Comparison of ENCODE assay signal across 8 mouse cellular contexts in the genomic region with DNA sequence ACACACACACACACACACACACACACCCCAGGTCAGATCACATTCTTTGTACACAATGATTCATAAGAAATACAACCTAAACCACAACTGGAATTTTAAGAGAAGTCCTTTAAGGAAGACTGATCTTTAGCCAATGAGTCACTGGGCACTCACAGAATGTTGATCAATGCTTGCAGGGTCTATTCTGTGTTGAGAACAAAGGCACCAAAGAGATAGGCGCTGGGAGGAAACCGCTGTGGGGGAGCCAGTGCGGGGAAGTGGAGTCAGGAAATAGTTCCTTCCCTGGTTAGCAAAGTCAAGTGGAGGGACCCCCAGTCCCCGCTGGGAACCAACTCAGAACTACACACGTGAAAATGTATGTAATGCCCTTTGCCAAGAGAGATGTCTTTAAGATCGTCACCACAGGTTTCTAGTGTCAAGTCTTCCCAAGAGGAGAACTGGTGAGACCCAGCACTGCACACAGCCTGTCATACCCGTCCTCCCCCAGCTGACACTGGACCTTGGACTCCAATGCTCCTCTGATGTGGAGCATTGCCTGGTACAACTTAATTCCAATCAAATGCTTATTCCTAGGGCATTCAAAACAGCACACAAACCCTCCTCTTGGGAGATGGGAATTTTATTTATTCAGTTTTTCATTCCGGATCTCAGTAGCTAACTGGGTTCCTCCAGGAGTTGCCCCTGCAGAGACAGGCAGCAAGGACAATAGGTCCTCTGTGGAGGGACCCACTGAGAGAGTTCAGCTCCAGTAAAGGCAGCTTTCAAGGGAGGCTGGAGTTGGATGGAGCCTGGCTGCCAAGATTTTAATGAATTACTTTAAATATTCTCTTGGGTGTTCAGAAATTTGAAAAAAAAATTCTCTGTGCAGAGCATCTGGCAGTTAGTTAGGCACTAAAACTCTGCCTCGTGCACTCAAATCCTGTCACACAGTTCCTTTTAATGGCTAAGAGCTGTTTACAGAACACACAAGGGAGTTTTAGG. TPM values are rescaled to one million over a fixed set of nuclear protein-coding genes. Genes with fewer than 3 reads are reported as not detected.
A peak's percentile ranks its signal among the peaks of the same experiment; 100 is the strongest.
DNase-seq lines count a peak whose midpoint lies in the region; ATAC-seq lines count a peak whose summit lies in the region.

No protein-coding gene starts in this region.

- ATAC-seq in hindbrain, embryonic 16.5 days: peak; percentile 79
- no peak for ATAC-seq in neural tube, embryonic 11.5 days (ENCODE audit: insufficient read depth, low FRiP score, low TSS enrichment)

- H3K4me3 ChIP-seq in embryonic facial prominence, embryonic 10.5 days: no peak overlapping the region
- no peak overlapping the region for H3K4me3 ChIP-seq in hindbrain, embryonic 16.5 days (ENCODE audit: low read length)
- H3K4me3 ChIP-seq in neural tube, embryonic 11.5 days (ENCODE audit: low read depth, low read length): no peak overlapping the region

- peak overlapping the region; percentile 67 for H3K27ac ChIP-seq in embryonic facial prominence, embryonic 10.5 days (replicated peaks)
- H3K27ac ChIP-seq in hindbrain, embryonic 16.5 days (ENCODE audit: low read depth, low read length): peak overlapping the region; percentile 26
- no peak overlapping the region for H3K27ac ChIP-seq in neural tube, embryonic 11.5 days (ENCODE audit: low read depth, low read length)

- peak; percentile 12 to 21 for DNase-seq in left cerebral cortex, postnatal 14 days (ENCODE audit: low spot score in 2 of 2)
- no peak for DNase-seq in left cerebral cortex, adult 11 months (ENCODE audit: low spot score)
- peak; percentile 25 for DNase-seq in embryonic facial prominence, embryonic 10.5 days (ENCODE audit: low spot score)
- DNase-seq in neural tube, embryonic 11.5 days (ENCODE audit: low spot score): peak; percentile 22
- DNase-seq in cerebellum, adult 18-20 months: no peak
- no peak for DNase-seq in cerebellum, adult 9-10 months
- DNase-seq in yolk sac, embryonic 10.5 days (ENCODE audit: low spot score): no peak

- 20% methylated on average over 9 of the region's 9 CpGs for WGBS in embryonic facial prominence, embryonic 10.5 days
- 15% methylated on average over 9 of the region's 9 CpGs for WGBS in hindbrain, embryonic 16.5 days
- 26% methylated on average over 9 of the region's 9 CpGs for WGBS in neural tube, embryonic 11.5 days

- intact Hi-C loops in left cerebral cortex, postnatal 14 days (cut with DNase I): loop anchor here (5.0 kb wide), 1 partner anchor 118 kb away; a partner anchor contains a TSS

- no peaks in the 10 kb centered on the region for H3K36me3 ChIP-seq in embryonic facial prominence, embryonic 10.5 days (replicated peaks)
- H3K36me3 ChIP-seq in hindbrain, embryonic 16.5 days (ENCODE audit: control insufficient read depth, insufficient read depth, low read length): no peaks in the 10 kb centered on the region
- H3K36me3 ChIP-seq in neural tube, embryonic 11.5 days (ENCODE audit: control insufficient read depth, insufficient read depth, low read length): no peaks in the 10 kb centered on the region

- no peaks in the 10 kb centered on the region for H3K9me3 ChIP-seq in embryonic facial prominence, embryonic 10.5 days
- peaks cover 7% of the 10 kb centered on the region for H3K9me3 ChIP-seq in hindbrain, embryonic 16.5 days (ENCODE audit: control insufficient read depth, low read length)
- H3K9me3 ChIP-seq in neural tube, embryonic 11.5 days (ENCODE audit: control insufficient read depth, low read length): no peaks in the 10 kb centered on the region

- H3K9ac ChIP-seq in hindbrain, embryonic 16.5 days (ENCODE audit: low read depth, low read length): no peak overlapping the region
- H3K9ac ChIP-seq in neural tube, embryonic 11.5 days (ENCODE audit: low read length): no peak overlapping the region

- peaks cover 14% of the 10 kb centered on the region for H3K4me1 ChIP-seq in embryonic facial prominence, embryonic 10.5 days
- H3K4me1 ChIP-seq in hindbrain, embryonic 16.5 days (ENCODE audit: control insufficient read depth, insufficient read depth, low read depth, low read length): peaks cover 26% of the 10 kb centered on the region
- no peaks in the 10 kb centered on the region; the same call in 1 of the 2 replicates for H3K4me1 ChIP-seq in neural tube, embryonic 11.5 days (ENCODE audit: control insufficient read depth, insufficient read depth, low read length)

- H3K4me2 ChIP-seq in hindbrain, embryonic 16.5 days (ENCODE audit: low read length): 0 out of 2 replicates have a peak overlapping the region, but pooled peaks have one; percentile 0
- H3K4me2 ChIP-seq in neural tube, embryonic 11.5 days (ENCODE audit: low read depth): no peak overlapping the region

- no peaks in the 10 kb centered on the region for H3K27me3 ChIP-seq in embryonic facial prominence, embryonic 10.5 days (replicated peaks; ENCODE audit: low read depth, poor library complexity, severe bottlenecking)
- no peaks in the 10 kb centered on the region for H3K27me3 ChIP-seq in hindbrain, embryonic 16.5 days (replicated peaks; ENCODE audit: control insufficient read depth, insufficient read depth, low read length)
- no peaks in the 10 kb centered on the region for H3K27me3 ChIP-seq in neural tube, embryonic 11.5 days (ENCODE audit: control insufficient read depth, insufficient read depth, low read length)

RNA-seq across cellular contexts. Expression of a gene that starts 10.6 kb away (rescaled TPM):
- total RNA-seq in left cerebral cortex, postnatal 14 days (2021): 1 to 10 TPM; 3.5 to 4.7 TPM
- 0.85 and 1.5 TPM in 2 replicates for polyA plus RNA-seq in embryonic facial prominence, embryonic 10.5 days (2016; fragmentation: Nextera tagmentation; extraction: Ambion mirVana)
- polyA plus RNA-seq in hindbrain, embryonic 16.5 days (2015; fragmentation: Nextera tagmentation; extraction: Ambion mirVana): 14.6 TPM in 2 replicates
- polyA plus RNA-seq in neural tube, embryonic 11.5 days (2014; fragmentation: Nextera tagmentation; extraction: Ambion mirVana): 1.6 and 1.7 TPM in 2 replicates

Comparison
In these comparisons a context has a peak if more than half of its experiments do, and no peak if none do; other contexts are left out.
1. DNase-seq: peak in left cerebral cortex, postnatal 14 days (2 of 2), embryonic facial prominence, embryonic 10.5 days (single experiment) and neural tube, embryonic 11.5 days (single experiment); none in left cerebral cortex, adult 11 months (single experiment), cerebellum, adult 18-20 months (0 of 2), cerebellum, adult 9-10 months (single experiment) and yolk sac, embryonic 10.5 days (single experiment).